Mouse (Mus musculus) cerebellum, adult 2 months (tissue): Measurements from ENCODE around the gene March11.

Experiments used
- CTCF ChIP-seq: fragments of 200-500 bp; IDR thresholded peaks from 2 replicates; pipeline ENCODE4 v1.5.1; 2011; ENCODE audit warnings: low read depth, mild to moderate bottlenecking, control low read depth, low read length, moderate library complexity, borderline replicate concordance; ENCODE audit not compliant: insufficient read depth
- POLR2A ChIP-seq: fragments of 200-500 bp; IDR thresholded peaks from 2 replicates; pipeline ENCODE4 v1.6.1; 2011; ENCODE audit warnings: low read length, control low read depth, borderline replicate concordance; ENCODE audit not compliant: insufficient read depth

- TF ChIP-seq CTCF (no peak), POLR2A (no peak)
Measured at GRCm38 (mm10) chr15:26396556-26396955, 87.7 kb downstream of the March11 start.
